Mouse (Mus musculus): ENCODE data around the gene Ccdc194. TPM values are rescaled to one million over a fixed set of nuclear protein-coding genes. Genes with fewer than 3 reads are reported as not detected.
A peak's percentile ranks its signal among the peaks of the same experiment; 100 is the strongest.

The Ccdc194 gene
- total RNA-seq, 2 experiments from 2014 or later: not detected

- DNase-seq: peak; percentile 82
Measured at GRCm38 (mm10) chr8:71476099-71476940, 49.2 kb downstream of the Ccdc194 start.

GRCm38 (mm10) chr8:71475702-71476075 lies 49.8 kb downstream of the Ccdc194 start:
- no peak for DNase-seq

GRCm38 (mm10) chr8:71474785-71475701 lies 50.5 kb downstream of the Ccdc194 start:
- no peak for DNase-seq

GRCm38 (mm10) chr8:71474344-71474743 lies 51.2 kb downstream of the Ccdc194 start:
- no peak for DNase-seq

GRCm38 (mm10) chr8:71472601-71473386 lies 52.7 kb downstream of the Ccdc194 start:
- DNase-seq: no peak

- DNase-seq: no peak
Measured at GRCm38 (mm10) chr8:71471861-71472260, 53.6 kb downstream of the Ccdc194 start.

- DNase-seq: no peak
Measured at GRCm38 (mm10) chr8:71470913-71471255, 54.6 kb downstream of the Ccdc194 start.

GRCm38 (mm10) chr8:71470146-71470912 lies 55.2 kb downstream of the Ccdc194 start:
- no peak for DNase-seq

Other genes with a start within 250 kb of the Ccdc194 start
- gene Use1, start 158.9 kb downstream of the Ccdc194 start, total RNA-seq (2021): 10 to 100 TPM; 84.5 to 94.4 TPM
- gene Ocel1, start 154.4 kb downstream of the Ccdc194 start, total RNA-seq (2021): 1 to 10 TPM; 6.9 to 8.0 TPM
- 10 to 100 TPM; 21.6 to 21.7 TPM for gene Nr2f6, start 143.8 kb downstream of the Ccdc194 start, total RNA-seq (2021)
- 1 to 10 TPM; 5.5 to 9.9 TPM for gene Ushbp1, start 129.9 kb downstream of the Ccdc194 start, total RNA-seq (2021)
- gene Babam1, start 128.8 kb downstream of the Ccdc194 start, total RNA-seq (2021): 10 to 100 TPM; 59.2 to 71.2 TPM
- gene Ankle1, start 119.7 kb downstream of the Ccdc194 start, total RNA-seq (2021): under 1 TPM; 0.20 to 0.29 TPM
- 10 to 100 TPM; 27.6 to 28.9 TPM for gene Abhd8, start 62.1 kb downstream of the Ccdc194 start, total RNA-seq (2021)
- 10 to 100 TPM; 62.6 to 75.2 TPM for gene Mrpl34, start 60.8 kb downstream of the Ccdc194 start, total RNA-seq (2021)
- gene Dda1, start 56.5 kb downstream of the Ccdc194 start, total RNA-seq (2021): 10 to 100 TPM; 23.9 to 24.9 TPM
- gene Ano8, start 39.7 kb downstream of the Ccdc194 start, total RNA-seq (2021): 10 to 100 TPM; 17.1 to 18.4 TPM
- 10 to 100 TPM in 1 of 2 experiments, 1 to 10 TPM in 1; 9.6 to 11.5 TPM for gene Gtpbp3, start 37.6 kb downstream of the Ccdc194 start, total RNA-seq (2021)
- 10 to 100 TPM in 1 of 2 experiments, 1 to 10 TPM in 1; 8.4 to 22.5 TPM for gene Plvap, start 14.0 kb downstream of the Ccdc194 start, total RNA-seq (2021)
- gene Bst2, start 11.7 kb upstream of the Ccdc194 start, total RNA-seq (2021): 1 to 10 TPM; 7.6 to 8.9 TPM
- 10 to 100 TPM; 23.0 to 23.6 TPM for gene Mvb12a, start 17.2 kb upstream of the Ccdc194 start, total RNA-seq (2021)
- not detected for gene Tmem221, start 33.2 kb upstream of the Ccdc194 start, total RNA-seq (2021)
- under 1 TPM in 1 of 2 experiments, not detected in 1; 0.24 TPM for gene Nxnl1, start 40.9 kb upstream of the Ccdc194 start, total RNA-seq (2021)
- 10 to 100 TPM; 62.6 to 62.9 TPM for gene Slc27a1, start 43.2 kb upstream of the Ccdc194 start, total RNA-seq (2021)
- gene Pgls, start 66.5 kb upstream of the Ccdc194 start, total RNA-seq (2021): 10 to 100 TPM; 26.3 to 26.9 TPM
- gene Fam129c, start 71.9 kb upstream of the Ccdc194 start, total RNA-seq (2021): under 1 TPM; 0.29 to 0.38 TPM
- 10 to 100 TPM; 35.3 to 36.0 TPM for gene Colgalt1, start 85.3 kb upstream of the Ccdc194 start, total RNA-seq (2021)
- under 1 TPM in 1 of 2 experiments, not detected in 1; 0.29 TPM for gene Unc13a, start 146.0 kb upstream of the Ccdc194 start, total RNA-seq (2021)
- 1 to 10 TPM; 1.9 to 3.0 TPM for gene Jak3, start 150.6 kb upstream of the Ccdc194 start, total RNA-seq (2021)
- gene Insl3, start 163.5 kb upstream of the Ccdc194 start, total RNA-seq (2021): 1 to 10 TPM in 1 of 2 experiments, under 1 TPM in 1; 0.49 to 2.7 TPM
- gene B3gnt3, start 176.1 kb upstream of the Ccdc194 start, total RNA-seq (2021): 1 to 10 TPM; 1.5 to 3.8 TPM
- not detected for gene Fcho1, start 200.0 kb upstream of the Ccdc194 start, total RNA-seq (2021)

All from gastrocnemius, postnatal 25 days (tissue).